Mouse (Mus musculus) ES-Bruce4 (cell line): ENCODE data around the gene Gpha2.

Experiments used
- CTCF ChIP-seq: IDR thresholded peaks from one replicate; pipeline ENCODE4 v1.8.1; 2011; ENCODE audit warnings: low read depth, low read length
- EP300 ChIP-seq: IDR thresholded peaks from 2 replicates; pipeline ENCODE4 v1.6.1; 2011; ENCODE audit warnings: low read depth, low read length; ENCODE audit not compliant: insufficient read depth
- POLR2A ChIP-seq: IDR thresholded peaks from one replicate; pipeline ENCODE4 v1.8.1; 2011; ENCODE audit warnings: low read length; ENCODE audit not compliant: insufficient read depth

- TF ChIP-seq POLR2A (no peak), CTCF (no peak), EP300 (no peak)
Observed at GRCm38 (mm10) chr19:6230411-6230810, 4.2 kb downstream of the Gpha2 start.
